Mouse (Mus musculus) thymus, adult 2 months (tissue): ENCODE data around the gene Olfr459. TPM values are rescaled to one million over a fixed set of nuclear protein-coding genes. Genes with fewer than 3 reads are reported as not detected.

ENCODE experiments used
- DNase-seq: peaks from one replicate; pipeline ENCODE4 v3.0.0; 2021
- H3K27ac ChIP-seq: fragments of 200-500 bp; 2 replicates; pipeline ENCODE4 v1.5.1; 2012; ENCODE audit warnings: low read length, control low read depth; ENCODE audit not compliant: control insufficient read depth, insufficient read depth
- H3K27me3 ChIP-seq: fragments of 200-500 bp; 2 replicates; pipeline ENCODE4 v1.6.1; 2012; ENCODE audit warnings: mild to moderate bottlenecking, low read length, moderate library complexity, mixed read lengths; ENCODE audit not compliant: control insufficient read depth, insufficient read depth
- H3K36me3 ChIP-seq: fragments of 200-500 bp; 2 replicates; pipeline ENCODE4 v1.6.1; 2012; ENCODE audit warnings: mild to moderate bottlenecking, low read length, moderate library complexity; ENCODE audit not compliant: control insufficient read depth, insufficient read depth
- H3K4me1 ChIP-seq: fragments of 200-500 bp; replicated peaks from 2 replicates; pipeline ENCODE4 v1.6.1; 2012; ENCODE audit warnings: low read length; ENCODE audit not compliant: control insufficient read depth, insufficient read depth
- H3K4me3 ChIP-seq: fragments of 200-500 bp; 2 replicates; pipeline ENCODE4 v1.5.1; 2012; ENCODE audit warnings: mild to moderate bottlenecking, low read length, control low read depth, moderate library complexity; ENCODE audit not compliant: control insufficient read depth, insufficient read depth
- CTCF ChIP-seq: fragments of 200-500 bp; IDR thresholded peaks from 2 replicates; pipeline ENCODE4 v1.5.1; 2012; ENCODE audit warnings: mild to moderate bottlenecking, control low read depth, low read length, moderate library complexity, borderline replicate concordance; ENCODE audit not compliant: control insufficient read depth, poor library complexity, insufficient read depth; ENCODE audit errors: extremely low read depth
- POLR2A ChIP-seq: fragments of 200-500 bp; IDR thresholded peaks from 2 replicates; pipeline ENCODE4 v1.6.1; 2012; ENCODE audit warnings: mild to moderate bottlenecking, low read length, control low read depth, moderate library complexity; ENCODE audit not compliant: control insufficient read depth, poor library complexity, insufficient read depth; ENCODE audit errors: extremely low read depth
- WGBS: fragments of 180-500 bp; shearing (Covaris S2); methylation state at CpG from one replicate; pipeline ENCODE4 v1.1.7; 2018; 5-methylcytosine and 5-hydroxymethylcytosine counted together
- polyA plus RNA-seq: library from polyadenylated mRNA; depleted of rRNA; stranded (reverse); fragments of >200 nt; gene quantifications from 2 replicates; pipeline ENCODE4 v1.2.3, GENCODE M21; 2012; rRNA removed

The Olfr459 gene
- polyA plus RNA-seq: not detected in 2 replicates

GRCm38 (mm10) chr6:41775077-41775476 lies at the start of gene Olfr459:
Olfr459 (minus strand) TSS chr6:41775177.
- WGBS: 88% methylated on average over 7 of the region's 7 CpGs
- no peak within 1 kb of the TSS for H3K4me3 ChIP-seq
- TF ChIP-seq POLR2A (no peak), CTCF (no peak)
- H3K4me1 ChIP-seq: no peaks in the 10 kb centered on the region
- no peak for DNase-seq
- no peaks in the 10 kb centered on the region for H3K36me3 ChIP-seq
- H3K27me3 ChIP-seq: no peaks in the 10 kb centered on the region
- H3K27ac ChIP-seq: no peak within 1 kb of the TSS

GRCm38 (mm10) chr6:41824086-41824485 lies 49.1 kb upstream of the Olfr459 start:
- DNase-seq: no peak
- no peak for TF ChIP-seq CTCF
- H3K4me3 ChIP-seq: no peak overlapping the region
- H3K4me1 ChIP-seq: no peaks in the 10 kb centered on the region
- H3K36me3 ChIP-seq: no peaks in the 10 kb centered on the region
- H3K27ac ChIP-seq: no peak overlapping the region
- H3K27me3 ChIP-seq: no peaks in the 10 kb centered on the region

GRCm38 (mm10) chr6:41786700-41787099 lies 11.7 kb upstream of the Olfr459 start:
- TF ChIP-seq POLR2A (no peak), CTCF (no peak)
- WGBS: 83% methylated on average over 2 of the region's 2 CpGs
- H3K4me1 ChIP-seq: no peaks in the 10 kb centered on the region

GRCm38 (mm10) chr6:41775721-41776120 lies 744 bp upstream of the Olfr459 start:
- no peak for DNase-seq
- 87% methylated on average over 6 of the region's 6 CpGs for WGBS
- no peak for TF ChIP-seq POLR2A
- no peak for TF ChIP-seq CTCF

More at GRCm38 (mm10) chr6:41786700-41787099, 11.7 kb upstream of the Olfr459 start:
- H3K36me3 ChIP-seq: no peaks in the 10 kb centered on the region
- H3K27ac ChIP-seq: no peak overlapping the region
- no peaks in the 10 kb centered on the region for H3K27me3 ChIP-seq
- H3K4me3 ChIP-seq: no peak overlapping the region
- no peak for DNase-seq

GRCm38 (mm10) chr6:41769872-41770271 lies 5.1 kb downstream of the Olfr459 start:
- 29% methylated on average over 1 of the region's 1 CpGs for WGBS

More at GRCm38 (mm10) chr6:41775721-41776120, 744 bp upstream of the Olfr459 start:
- H3K27ac ChIP-seq: no peak overlapping the region
- no peaks in the 10 kb centered on the region for H3K4me1 ChIP-seq
- no peaks in the 10 kb centered on the region for H3K36me3 ChIP-seq
- no peaks in the 10 kb centered on the region for H3K27me3 ChIP-seq
- H3K4me3 ChIP-seq: no peak overlapping the region

GRCm38 (mm10) chr6:41764306-41764705 lies 10.7 kb downstream of the Olfr459 start:
- Histone ChIP-seq H3K4me3 (no peak overlapping the region), H3K36me3 (no peaks in the 10 kb centered on the region), H3K27ac (no peak overlapping the region), H3K27me3 (no peaks in the 10 kb centered on the region), H3K4me1 (no peaks in the 10 kb centered on the region)
- TF ChIP-seq CTCF: no peak
- no peak for TF ChIP-seq POLR2A
- no peak for DNase-seq
- WGBS: 92% methylated on average over 5 of the region's 5 CpGs

More at GRCm38 (mm10) chr6:41769872-41770271, 5.1 kb downstream of the Olfr459 start:
- H3K4me1 ChIP-seq: no peaks in the 10 kb centered on the region
- no peaks in the 10 kb centered on the region for H3K36me3 ChIP-seq
- no peak overlapping the region for H3K27ac ChIP-seq
- H3K27me3 ChIP-seq: no peaks in the 10 kb centered on the region
- TF ChIP-seq CTCF (no peak), POLR2A (no peak)
- DNase-seq: no peak
- no peak overlapping the region for H3K4me3 ChIP-seq

- 90% methylated on average over 1 of the region's 1 CpGs for WGBS
- no peak for TF ChIP-seq CTCF
- no peak for TF ChIP-seq POLR2A
- DNase-seq: no peak
- no peak overlapping the region for H3K4me3 ChIP-seq
- H3K27me3 ChIP-seq: no peaks in the 10 kb centered on the region
- no peaks in the 10 kb centered on the region for H3K4me1 ChIP-seq
- H3K27ac ChIP-seq: no peak overlapping the region
- H3K36me3 ChIP-seq: no peaks in the 10 kb centered on the region
These were observed 12.6 kb downstream of the Olfr459 start for GRCm38 (mm10) chr6:41762370-41762757.
